Mouse (Mus musculus) embryo, embryonic 11.5 days (tissue): Measurements from ENCODE around the gene Paf1.

ENCODE experiments used
- DNase-seq: peaks from one replicate; pipeline ENCODE4 v3.0.0-alpha.2; 2012; ENCODE audit warnings: low read depth, low spot score

Paf1 gene

DNA sequence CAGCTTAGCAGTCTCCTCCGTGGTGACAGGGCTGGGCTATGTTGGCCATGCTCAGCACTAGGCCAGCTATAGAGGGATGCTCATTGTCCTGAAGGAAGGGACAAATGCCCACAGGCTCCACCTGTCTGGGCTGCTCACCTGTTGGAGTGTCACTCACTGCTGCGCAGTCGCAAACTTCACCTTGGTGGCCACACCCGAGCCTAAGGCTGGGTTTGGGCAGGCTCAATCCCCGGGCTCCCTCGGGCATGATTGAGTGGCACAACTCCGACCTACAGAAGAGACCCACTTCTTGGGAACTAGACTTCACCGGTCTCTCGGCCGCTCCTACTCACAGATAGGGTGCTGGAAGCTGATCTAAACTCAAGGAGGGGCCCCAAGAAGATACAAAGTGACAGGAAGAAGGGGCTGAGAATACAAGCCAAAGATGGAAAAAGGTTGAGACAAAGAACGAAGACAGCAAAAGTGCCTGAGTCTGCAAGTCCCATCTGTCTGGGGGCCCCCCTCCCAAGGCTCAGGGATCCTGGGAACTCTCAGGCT, 21.7 kb upstream of the Paf1 start:
- DNase-seq: no peak

- no peak for DNase-seq
Observed at GRCm38 (mm10) chr7:28371514-28371989, 21.2 kb upstream of the Paf1 start.

GRCm38 (mm10) chr7:28372251-28373108, 20.3 kb upstream of the Paf1 start, which contains the start of gene Plekhg2:
Gene Plekhg2 (minus strand): TSS chr7:28372599.
- DNase-seq: peak; percentile 100

DNA sequence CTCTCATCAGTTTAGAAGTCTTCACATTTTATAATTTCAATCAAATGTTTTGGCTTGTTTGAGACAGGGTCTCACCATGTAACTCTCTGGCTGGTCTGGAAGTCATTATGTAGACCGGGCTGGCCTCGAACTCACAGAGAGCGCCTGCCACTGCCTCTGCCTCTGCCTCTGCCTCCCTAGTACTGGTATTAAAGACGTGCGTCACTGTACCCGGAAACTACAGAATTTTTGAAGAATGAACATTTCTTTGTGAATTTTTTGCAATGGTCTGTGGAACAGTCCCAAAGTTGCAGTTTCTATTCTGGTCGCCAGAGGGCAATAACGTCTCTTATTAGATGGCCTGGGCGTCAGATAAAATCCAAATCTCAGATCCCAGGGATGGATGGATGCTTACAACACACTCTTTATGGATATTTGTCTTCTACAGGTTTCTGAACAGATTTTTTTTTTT, 19.6 kb upstream of the Paf1 start:
- DNase-seq: peak; percentile 84

GRCm38 (mm10) chr7:28373891-28374495, 18.8 kb upstream of the Paf1 start:
- DNase-seq: no peak

DNA sequence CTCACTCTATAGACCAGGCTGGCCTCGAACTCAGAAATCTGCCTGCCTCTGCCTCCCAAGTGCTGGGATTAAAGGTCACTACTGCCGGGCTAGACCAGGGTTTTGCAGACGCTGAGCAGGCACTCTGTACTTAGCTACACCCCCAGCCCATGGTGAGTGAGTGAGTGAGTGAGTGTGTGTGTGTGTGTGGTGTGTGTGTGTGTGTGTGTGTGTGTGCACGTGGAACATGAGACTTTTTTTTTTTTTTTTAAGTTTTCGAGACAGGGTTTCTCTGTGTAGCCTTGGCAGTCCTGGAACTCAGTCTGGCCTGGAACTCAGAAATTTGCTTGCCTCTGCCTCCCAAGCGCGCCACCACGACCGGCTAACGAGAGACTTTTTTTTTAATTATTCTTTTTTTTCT, 18.1 kb upstream of the Paf1 start:
- no peak for DNase-seq

DNA sequence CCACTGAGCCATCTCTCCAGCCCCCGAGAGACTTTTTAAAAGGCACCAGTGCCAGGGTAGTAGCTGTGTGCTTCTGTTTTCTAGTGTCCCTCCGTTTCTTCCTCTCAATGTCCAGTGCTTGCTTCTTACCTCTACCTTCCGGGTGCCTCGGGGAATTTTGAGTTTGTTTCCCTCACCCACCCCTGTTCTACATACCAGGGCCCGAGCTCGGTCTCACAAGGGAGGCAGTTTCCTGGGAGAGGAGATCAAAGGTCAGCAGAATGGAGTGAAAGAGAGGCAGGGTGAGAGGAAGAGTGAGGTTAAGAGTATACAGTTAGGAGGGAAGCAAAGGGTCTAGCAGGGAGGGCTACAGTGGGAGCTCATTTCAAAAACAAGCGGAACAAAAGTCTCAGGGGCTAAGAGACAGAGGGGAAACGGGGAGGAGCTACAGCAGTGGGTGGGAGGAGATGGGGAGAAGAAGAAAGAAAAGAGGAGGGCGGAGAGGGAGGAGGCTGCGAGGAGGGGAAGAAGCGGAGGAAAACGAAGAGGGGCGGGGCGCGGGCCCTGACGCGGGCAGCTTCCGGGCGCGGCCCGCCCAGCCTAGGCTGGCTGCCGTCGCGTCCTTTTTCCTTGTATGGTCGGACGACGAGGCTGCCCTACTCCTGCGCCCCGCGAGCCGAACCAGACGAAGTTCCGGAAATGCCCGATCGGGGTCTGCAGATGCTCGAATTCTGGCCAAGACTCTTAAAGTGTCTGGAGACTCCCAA, 17.4 kb upstream of the Paf1 start:
- peak; percentile 82 for DNase-seq

DNA sequence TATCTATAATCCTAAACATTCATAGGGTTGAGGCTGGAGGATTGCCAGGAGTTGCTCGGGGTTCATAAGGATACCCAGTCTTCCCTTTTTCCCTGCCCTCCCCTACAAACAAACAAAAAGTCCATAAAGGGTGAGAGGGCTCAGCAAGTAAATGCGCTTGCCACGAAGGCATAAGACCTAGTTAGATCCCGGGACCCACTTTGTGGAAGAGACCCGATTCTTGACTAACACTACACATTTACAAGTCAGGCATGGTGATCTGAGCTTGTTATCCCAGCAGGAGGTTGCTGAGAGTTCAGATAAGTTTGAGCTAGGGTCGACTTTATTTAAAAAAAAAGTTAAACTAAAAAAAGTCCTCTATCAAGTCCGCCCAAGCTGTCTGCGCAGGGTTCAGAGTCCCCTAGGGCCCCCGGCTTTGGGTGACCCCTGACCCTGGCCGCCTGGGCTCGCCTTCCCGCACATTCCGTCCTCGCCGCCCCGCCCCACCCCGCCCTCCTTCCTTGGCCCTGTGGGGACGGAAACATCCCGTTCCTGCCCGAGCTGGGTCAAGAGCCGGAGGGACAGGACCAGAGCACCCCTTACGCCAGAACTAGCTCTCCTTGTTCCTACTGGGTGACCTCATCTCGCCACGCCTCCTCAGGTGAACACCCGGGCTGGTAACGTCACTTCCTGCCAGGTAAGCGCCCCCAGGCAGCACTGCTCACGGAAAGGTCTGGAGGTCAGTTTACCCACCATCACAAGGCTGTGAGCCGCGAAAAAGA, 16.6 kb upstream of the Paf1 start:
- DNase-seq: no peak

- no peak for DNase-seq
Observed at GRCm38 (mm10) chr7:28377190-28378065, 15.3 kb upstream of the Paf1 start.

DNA sequence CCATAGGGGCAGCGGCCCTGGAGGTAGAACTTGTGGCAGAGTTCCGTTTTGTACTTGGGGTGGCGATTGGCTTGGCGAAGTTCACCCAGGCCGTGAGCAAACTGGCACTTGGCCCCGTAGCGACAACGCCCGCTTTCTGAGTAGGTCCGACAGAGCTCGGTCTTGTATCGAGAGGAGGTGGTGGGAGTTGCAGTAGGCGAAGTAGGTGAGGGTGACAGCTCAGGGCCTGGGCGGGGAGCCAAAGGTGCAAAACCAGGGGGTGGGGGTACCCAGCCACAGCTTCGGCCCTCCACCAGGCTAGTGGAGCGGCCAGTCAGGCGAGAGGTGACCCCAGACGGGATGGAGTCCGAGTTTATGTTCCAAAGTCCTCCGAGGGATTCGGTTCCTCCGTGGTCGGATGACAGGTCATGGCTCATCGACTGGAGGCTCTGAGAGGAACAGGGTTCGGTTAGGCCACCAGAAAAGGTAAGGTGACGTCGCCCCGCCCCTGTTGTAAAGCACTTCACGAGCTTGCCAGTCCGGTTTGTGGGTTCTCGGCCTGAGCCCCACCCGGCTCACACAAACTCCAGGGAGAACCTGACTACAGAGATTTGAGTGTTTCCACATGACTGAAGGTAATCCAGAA, 14.6 kb upstream of the Paf1 start:
- DNase-seq: no peak

DNA sequence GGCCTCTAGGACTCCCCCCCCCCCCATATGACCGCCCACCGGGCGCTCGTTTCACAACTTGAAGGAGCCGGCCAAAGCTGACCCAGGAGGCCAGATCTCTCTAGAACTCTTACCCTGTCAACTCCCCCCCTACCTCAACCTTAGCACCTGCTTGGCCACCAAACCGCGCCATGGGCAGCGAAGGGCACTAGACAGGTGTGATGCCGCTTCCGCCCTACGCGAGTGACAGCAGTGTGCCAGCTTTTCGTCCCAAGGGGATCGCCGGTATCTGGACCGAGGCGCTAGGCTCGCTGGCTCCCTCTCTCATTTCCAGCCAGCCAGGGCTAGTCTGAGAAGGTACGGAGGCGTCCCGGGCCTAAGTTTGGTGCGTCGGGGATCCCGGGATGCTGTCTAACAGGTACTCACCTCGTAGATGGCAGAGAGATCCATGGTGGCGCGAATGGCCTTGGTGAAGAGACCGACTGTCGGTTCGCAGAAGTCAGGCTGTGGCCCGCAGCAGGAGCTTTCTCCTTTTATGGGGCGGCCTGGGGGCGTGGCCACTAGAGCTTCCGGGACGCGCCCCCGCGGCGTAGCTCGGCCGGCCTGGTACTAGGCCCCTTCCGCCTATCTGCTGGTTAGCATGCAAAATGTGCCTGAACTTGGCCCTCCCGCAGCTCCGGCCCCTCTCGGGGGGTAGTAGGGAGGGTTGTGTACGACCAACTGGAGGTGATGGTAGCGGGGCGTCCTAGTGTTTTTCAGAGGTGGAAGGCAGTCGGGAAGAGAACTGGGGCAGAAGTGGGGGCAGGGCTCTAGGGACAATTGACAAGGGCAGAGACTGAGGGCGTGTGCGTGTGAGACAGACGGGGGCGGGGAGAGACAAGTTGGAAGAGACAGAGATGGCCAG, 13.7 kb upstream of the Paf1 start:
- peak; percentile 66 for DNase-seq

- DNase-seq: no peak
Observed at GRCm38 (mm10) chr7:28380237-28381016, 12.3 kb upstream of the Paf1 start, which contains the start of gene Zfp36. Gene Zfp36 (minus strand): TSS chr7:28380253.

GRCm38 (mm10) chr7:28381017-28381790, 11.5 kb upstream of the Paf1 start:
- DNase-seq: no peak

DNA sequence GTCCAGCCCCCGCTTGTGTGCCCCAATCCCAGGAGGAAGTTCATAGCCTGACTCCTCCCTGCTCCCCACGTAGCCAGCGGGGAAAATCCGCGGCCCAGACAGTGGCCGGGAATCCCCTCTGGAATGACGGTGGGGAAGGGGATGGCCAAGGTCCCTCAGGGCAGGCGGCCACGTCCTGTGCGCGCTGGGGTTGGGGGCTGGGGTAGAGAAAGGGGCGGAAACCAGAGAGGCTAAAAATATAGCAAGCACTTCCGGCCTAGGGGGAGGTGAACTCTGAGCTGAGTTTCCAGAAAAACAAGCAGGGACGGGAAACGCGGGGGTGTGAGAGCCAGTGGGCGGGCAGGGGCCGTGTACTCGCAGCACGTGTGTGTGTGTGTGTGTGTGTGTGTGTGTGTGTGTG, 10.8 kb upstream of the Paf1 start:
- DNase-seq: peak; percentile 65

- no peak for DNase-seq
Observed at GRCm38 (mm10) chr7:28382347-28382951, 10.3 kb upstream of the Paf1 start.

GRCm38 (mm10) chr7:28382981-28383396, 9.8 kb upstream of the Paf1 start:
- DNase-seq: no peak

DNA sequence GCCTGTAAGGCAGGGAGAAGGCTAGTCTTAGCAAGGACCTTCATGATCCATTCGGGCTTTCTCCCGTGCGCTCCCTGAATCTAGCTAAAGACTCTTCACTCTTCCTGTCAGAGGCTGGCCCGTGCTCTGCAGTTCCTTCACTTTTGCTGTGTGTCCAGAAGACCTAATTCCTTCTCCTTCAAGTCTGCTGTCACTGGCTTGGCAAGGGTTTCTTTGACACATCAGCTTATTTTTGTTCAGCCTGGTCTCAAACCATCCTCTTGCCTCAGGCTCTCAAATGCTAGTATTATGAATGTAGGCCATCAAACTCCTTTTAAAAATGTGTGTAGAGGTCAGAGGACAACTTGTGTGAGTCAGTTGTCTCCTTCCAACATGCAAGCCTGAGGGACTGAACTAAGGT, 9.1 kb upstream of the Paf1 start:
- DNase-seq: no peak
